Mouse (Mus musculus) layer of hippocampus, adult 18-20 months (tissue): Measurements from ENCODE around the gene Syt17. TPM values are rescaled to one million over a fixed set of nuclear protein-coding genes. Genes with fewer than 3 reads are reported as not detected.
"Not testable (repeated sequence)": the region's sequence is repeated elsewhere in the genome, so short reads cannot be mapped to it uniquely, and the experiment has no call there.

Experiments used
- DNase-seq, 2 experiments: peaks; one replicate each; pipeline ENCODE4 v3.0.0; 2022; ENCODE audit warnings: low spot score in 2 of 2
- total RNA-seq, 2 experiments: library from RNA; stranded (reverse); gene quantifications; 2 replicates each; pipeline ENCODE4 v1.2.3; 2021

Gene Syt17
- total RNA-seq, 2 experiments from 2014 or later = 87.5 to 95.5 TPM

DNA sequence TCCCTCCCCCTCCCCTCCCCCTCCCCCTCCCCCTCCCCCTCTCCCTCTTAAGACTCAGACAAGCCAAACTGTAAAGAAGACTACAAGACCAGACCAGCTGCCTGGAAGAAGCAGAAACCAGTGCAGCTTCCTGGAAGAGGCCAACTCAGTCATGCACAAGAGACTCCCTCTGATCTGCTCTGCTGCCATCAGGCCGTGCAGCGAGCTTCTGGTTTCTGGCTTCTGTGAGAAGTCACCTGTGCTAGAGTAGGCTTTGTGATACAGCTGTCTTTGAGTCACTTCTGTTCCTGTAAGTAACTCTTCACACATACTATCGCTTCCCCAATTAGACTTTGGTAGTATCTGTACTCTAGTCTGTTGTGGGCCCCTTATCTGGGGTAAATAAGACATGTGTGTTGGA lies 68.0 kb downstream of the Syt17 start:
- no peak for DNase-seq

DNA sequence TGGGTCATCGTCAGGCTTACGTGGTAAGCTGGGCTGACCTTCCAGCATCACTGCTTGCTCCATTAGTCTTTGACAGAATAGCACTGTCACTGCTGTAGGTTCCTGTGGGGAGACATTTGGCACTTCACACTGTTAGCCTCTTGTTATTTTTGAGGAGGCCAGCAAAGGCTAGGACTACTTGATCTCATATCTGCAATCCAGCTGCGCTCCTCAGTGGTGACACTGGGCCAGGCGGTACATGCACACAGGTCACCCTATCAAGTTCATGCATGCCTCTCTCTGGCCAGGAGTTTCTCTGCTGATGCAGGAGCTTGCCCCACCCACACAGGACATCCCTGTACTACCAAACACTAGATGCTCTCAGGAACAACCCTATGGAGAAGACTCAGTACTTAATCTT lies 71.4 kb downstream of the Syt17 start:
- DNase-seq = no peak

DNA sequence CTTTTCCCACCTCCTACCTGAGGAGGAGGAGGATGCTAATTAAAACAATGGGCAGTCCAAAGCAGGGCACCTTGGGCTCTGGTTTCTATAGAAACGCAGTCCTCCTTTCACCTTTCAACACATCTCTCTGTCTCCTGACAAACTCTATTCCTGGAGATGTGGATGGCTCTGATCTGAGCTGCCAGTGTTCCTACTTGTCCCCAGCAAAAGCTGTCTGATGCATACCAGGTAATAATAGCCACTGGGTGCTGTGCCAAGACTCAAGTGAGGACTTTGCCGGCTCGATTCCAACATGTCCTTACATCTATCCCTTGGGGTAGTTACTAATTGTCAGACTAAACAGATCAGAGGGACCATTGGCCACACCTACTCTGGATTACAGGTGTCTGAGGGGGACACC lies 72.7 kb downstream of the Syt17 start:
- DNase-seq = no peak

DNA sequence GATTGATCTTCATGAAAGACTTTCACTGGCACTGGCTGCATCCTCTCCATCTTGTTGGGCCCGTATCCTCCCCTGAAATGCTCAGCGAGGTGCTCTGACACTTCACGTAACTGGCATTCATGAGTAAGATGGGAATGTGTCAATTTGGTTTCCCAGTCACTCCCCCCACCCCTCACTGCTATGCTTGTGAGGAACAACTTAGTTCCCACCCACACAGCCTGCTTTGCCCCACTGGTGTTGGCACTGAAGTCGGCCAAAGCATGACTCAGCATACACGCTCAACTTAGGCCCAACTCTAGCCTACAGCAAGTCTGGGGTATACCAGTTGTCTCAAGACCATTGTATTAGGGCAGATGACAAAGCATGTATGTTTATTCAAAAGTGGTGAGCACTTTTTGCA lies 76.7 kb downstream of the Syt17 start:
- peak; percentile 65 to 82 for DNase-seq

DNA sequence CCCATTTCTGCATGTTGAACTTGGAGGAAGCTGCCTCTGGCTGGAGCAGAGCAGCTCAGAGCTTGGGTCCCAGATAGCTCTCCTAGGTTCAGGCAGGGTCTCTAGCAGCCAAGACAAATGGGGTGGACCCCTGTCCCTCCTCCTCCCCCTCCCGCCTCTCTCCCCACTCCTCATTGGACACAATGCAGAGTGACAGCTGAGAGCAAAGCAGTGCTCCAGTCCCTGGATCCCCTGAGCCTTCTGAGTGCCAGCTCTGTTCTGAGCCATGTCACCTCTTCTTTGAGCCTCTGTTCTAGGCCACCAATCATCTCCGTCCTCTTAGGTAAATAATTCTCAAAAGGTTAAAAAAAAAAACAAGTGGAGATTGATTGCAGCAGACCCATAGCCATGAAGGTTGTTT lies 78.3 kb downstream of the Syt17 start:
- no peak for DNase-seq

DNA sequence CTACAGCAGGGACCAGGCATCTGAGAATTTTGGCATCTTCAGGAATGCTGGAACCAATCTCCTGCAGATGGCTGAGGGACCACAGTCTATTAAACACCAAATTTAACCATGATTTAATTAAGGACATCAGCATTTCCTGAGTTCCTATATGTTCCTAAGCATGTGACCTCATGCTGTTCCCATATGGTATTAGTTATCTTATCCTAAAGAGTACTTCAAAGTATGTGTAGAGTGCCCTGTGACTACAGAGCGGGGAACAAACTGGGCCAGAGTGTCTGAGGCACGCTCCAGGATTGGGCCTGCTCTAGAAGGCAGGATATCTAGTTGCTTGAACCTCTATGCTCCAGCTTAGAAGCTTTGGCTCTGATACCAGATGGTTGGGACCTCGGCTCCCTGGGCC lies 82.1 kb downstream of the Syt17 start:
- DNase-seq = no peak

DNA sequence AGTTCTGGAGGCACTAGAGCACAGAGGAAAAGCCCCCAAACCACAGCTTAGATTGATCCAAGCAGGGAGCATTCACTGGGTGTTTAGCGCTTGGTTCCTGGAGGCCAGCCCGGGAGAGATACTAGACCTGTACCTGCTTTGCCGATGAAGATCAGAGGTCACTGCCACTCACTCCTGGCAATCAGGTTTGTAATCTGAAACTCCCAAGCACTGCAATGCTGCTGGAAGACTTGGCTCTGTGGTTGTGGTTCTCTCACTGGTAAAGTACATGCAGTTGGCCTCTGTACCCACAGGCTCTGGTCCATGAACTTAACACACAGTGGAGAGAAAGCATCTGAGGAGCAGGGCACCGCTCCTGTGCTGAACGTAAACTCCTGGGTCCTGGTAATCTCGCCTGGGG lies 82.8 kb downstream of the Syt17 start:
- DNase-seq = no peak

DNA sequence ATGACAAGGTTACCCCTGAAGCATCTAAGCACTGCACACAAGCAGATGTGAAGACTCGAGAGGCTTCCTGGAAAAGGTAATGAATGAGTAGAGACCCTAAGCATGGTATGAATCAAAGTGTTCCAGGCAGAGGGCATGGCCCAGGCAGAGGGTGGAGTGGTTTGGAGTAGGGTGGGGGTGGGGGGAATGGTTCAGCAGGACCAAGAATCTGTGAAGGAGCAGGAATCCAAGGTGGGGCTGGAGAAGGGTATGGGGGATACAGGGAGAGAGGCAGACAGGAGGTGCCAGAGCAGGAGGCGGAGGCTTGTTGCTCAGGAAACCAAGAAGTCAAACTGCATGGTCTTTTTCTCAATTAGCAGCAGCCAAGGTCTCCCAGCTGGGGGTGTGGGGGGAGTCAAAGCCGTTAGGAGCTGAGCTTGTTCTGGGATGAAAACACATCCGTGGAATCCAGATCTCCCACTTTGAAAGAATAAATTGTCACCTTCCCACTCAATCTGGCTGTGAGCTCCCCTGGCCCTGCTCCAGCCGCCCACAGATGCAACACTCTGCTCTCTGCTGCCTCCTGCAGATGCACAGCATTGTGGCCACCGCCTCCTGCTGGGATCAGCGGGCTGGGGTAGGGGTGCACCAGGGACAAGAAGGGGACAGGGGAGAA lies 83.5 kb downstream of the Syt17 start:
- peak; percentile 89 to 96 for DNase-seq

DNA sequence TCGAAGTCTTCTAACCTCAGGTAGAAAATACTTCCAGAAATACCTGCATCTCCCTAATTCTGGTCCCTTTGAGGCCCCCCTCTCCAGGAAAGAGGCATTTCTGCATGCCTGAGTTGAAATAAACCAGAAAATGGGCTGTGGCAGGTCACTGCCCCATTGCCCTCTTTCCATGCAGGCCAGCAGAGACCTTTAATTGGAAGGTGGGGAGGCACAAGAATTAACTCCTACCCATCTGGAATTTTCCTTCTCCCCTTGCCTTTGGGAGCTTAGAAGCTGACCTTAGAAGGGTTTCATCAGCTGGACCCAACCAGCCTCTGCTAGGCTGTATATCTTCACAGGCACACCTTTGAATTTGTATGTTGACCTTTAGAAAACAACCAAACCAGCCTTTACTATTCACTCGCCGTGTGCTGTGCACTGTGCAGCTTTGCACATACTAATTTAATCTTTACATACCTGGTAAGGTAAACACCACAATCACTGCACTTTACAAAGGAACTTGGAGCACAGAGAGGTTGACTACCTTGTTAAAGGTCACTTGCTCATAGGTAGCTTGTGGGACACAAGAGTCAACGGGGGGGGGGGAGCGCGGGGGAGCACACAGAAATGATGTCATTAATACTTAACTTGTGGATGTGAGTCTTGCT lies 84.3 kb downstream of the Syt17 start:
- no peak for DNase-seq

DNA sequence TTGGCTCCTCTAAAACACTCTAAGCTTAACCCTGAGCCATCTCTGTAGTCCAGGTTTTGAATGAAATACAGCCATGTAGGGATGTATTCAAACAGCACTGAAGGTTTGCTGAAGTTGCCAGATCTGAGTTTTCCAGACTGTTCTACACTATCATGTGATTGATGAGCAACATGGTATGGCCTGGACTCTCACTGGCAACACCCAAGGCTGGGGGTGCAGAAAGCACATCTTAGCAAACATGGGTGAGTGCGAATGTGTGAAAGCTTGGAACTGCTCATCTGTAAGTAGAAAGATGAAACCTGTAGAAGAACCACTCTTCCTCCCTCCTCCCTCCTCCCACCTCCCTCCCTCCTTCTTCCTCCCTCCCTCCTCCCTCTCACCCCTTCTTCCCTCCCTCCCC lies 85.1 kb downstream of the Syt17 start:
- no peak for DNase-seq

DNA sequence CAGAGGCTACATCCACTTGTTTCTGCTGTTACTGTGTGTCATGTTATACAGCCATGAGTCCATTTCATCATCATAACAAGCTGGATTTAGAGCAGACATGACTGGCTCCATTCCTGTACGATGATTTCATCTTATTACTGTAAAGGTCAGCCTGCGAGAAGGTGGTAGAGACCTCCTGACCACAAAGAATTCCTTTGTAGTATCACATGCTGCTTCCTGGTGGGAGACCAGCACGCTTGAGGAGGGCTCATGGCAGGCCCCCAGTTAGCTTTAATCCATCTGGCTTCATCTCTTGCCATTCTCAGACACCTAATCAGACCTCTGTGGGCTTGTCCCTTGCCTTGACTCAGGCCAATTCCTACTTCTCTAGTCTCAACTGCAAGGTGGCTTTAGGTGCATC lies 85.8 kb downstream of the Syt17 start:
- no peak for DNase-seq

DNA sequence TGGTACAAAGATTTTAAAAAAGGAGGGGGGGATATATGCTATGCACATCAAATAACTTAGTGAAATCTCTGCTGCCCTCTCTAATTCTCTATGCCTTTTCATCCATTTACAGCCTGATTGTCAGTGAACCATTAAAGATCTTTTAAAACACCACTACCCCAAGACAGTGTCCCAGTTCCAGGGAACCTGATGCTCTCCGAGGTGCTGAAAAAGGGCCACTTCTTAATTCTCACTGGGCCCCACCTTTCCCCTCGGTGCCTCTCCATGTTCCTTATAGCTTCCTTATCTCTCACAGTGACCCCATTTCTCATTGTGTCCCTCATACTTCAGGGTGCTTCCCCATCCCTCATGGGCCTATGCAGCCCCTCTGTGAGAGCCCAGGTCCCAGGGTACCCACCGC lies 89.0 kb downstream of the Syt17 start:
- no peak for DNase-seq

DNA sequence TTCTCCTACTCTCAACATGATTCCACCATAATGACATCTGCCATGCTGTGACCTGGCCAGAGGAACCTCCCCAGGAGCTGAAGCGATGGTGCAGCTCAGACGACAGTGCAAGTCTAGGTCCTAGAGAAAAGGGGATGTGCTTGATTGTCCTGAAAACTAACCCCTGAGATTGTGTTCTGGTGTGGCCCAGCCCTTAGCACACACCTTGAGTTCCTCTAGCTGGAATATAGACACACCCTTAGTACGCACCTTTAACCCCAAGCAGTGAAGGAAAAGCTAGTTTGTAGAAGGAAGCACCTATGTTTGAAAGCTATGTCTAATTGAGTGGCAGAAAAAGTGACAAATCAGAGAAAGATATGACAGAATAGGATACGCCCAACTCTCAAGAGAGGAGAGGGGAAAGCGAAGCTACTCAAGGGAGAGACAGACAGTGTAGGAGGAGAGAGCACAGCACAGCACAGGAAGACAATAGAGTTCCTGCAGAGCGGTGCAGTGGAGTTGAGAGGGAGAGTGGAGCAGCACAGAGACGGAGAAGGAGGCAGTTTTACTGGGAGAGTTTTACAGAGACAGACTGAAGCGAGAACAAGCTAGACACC lies 91.5 kb downstream of the Syt17 start:
- DNase-seq = not testable (repeated sequence)

DNA sequence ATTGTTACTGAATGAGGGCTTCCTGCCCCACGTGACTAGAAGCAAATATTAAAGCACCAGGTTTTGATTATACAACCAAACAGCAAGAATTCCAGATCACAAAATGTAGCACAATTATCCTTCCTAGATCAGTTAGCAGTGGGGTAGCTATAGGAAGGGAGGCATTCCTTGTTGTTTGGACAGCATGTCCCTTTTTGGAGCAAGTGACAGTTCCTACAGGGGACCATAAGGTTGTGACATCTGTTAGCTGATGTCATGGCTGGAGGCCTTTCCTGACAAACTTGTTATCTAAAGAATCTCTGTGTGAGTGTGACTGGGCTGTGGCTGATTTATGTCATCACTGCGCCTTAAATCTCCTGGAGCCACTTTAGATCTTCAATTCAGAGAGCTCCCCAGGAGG lies 97.2 kb downstream of the Syt17 start:
- DNase-seq = no peak

DNA sequence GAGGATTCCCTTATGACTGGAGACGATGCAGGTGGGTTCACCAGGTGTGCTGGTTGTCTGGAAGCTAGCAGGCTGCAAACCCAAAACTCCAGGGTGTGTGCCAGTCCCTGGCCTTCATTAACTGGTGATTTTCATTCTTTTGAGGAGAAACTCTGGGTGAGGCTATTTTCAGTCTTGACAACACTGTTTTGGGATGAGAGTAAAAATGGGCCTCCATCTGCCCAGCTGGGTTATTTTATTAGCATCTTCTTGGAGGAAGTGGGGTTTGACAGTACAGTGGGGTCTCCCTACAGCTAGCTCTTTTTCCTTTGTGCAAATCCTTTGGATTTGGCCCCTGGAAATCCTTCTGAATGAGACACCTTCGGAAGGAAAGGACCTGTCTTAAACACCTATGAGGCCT lies 101.1 kb downstream of the Syt17 start:
- DNase-seq = no peak

DNA sequence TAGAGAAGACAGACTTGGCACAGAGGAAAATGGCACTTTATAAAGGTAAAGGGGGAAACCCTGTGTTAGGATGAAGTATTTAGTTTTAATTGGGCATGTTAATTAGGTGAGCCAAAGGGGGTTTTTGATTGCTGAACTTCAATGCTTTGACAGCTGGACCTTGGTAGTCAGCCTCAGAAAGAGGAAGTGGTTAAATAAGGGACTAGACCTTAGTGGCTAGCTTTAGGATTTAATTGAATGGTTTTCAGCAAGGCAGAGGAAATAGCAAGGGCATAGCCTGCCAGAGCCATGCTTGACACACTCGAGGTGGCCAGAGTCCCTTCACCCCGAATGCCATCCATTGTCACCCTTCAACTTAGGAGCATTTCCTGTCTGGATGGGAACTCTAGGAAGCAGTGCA lies 101.6 kb downstream of the Syt17 start:
- no peak for DNase-seq

DNA sequence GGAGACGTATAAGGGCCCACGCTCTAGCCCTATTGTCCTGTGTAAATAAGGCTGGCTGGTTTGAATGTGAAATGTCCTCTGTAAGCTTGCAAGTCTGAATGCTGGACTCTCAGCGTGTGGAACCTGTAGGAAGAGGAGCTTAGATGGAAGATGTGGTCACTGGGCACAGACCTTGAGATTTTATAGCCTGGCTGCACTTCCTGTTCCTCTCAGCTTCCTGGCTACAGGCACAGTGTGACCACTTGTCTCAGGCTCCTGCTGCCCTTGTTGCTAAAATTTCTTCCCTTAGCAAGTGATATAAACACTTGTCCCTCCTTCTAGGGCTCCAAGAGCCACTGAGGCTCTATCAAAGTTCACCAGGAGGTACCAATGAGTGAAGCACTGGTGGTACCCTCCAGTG lies 102.6 kb downstream of the Syt17 start:
- DNase-seq = no peak

DNA sequence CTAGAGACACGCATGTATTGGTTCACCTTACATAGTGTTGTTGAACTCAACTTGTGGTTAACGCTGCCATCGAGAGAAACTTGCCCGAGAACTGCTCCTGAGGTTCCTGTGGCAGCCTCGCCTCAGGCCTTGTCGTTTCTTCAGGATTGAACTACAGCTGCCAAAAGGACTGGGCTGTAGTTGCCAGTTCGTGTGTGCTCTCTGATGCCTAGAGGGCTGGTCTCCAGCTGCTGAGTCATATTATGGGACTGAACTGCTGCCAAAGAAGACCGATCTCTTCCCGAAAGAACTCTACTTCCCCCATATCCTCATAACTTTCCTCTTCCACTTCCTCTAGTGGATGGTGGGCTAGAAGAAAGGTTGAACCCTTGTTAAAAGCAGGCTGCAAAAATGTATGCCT lies 103.3 kb downstream of the Syt17 start:
- no peak for DNase-seq

Other genes starting within 250 kb of the Syt17 start
- gene Smg1, start 204.6 kb downstream of the Syt17 start, total RNA-seq = 10 to 100 TPM; 76.7 to 78.0 TPM
- 1 to 10 TPM; 2.9 to 3.3 TPM for gene Itpripl2, start 43.8 kb upstream of the Syt17 start, total RNA-seq
- gene Coq7, start 85.1 kb upstream of the Syt17 start, total RNA-seq = 10 to 100 TPM; 34.1 to 35.5 TPM
- 10 to 100 TPM; 15.5 to 15.6 TPM for gene Tmc7, start 136.5 kb upstream of the Syt17 start, total RNA-seq
- under 1 TPM; 0.38 to 0.40 TPM for gene Tmc5, start 149.1 kb upstream of the Syt17 start, total RNA-seq